Mouse (Mus musculus) cerebellum, adult 2 months (tissue): Measurements from ENCODE around the gene Fam160b1.

ENCODE experiments used
- CTCF ChIP-seq: fragments of 200-500 bp; IDR thresholded peaks from 2 replicates; pipeline ENCODE4 v1.5.1; 2011; ENCODE audit warnings: low read depth, mild to moderate bottlenecking, control low read depth, low read length, moderate library complexity, borderline replicate concordance; ENCODE audit not compliant: insufficient read depth
- POLR2A ChIP-seq: fragments of 200-500 bp; IDR thresholded peaks from 2 replicates; pipeline ENCODE4 v1.6.1; 2011; ENCODE audit warnings: low read length, control low read depth, borderline replicate concordance; ENCODE audit not compliant: insufficient read depth

DNA sequence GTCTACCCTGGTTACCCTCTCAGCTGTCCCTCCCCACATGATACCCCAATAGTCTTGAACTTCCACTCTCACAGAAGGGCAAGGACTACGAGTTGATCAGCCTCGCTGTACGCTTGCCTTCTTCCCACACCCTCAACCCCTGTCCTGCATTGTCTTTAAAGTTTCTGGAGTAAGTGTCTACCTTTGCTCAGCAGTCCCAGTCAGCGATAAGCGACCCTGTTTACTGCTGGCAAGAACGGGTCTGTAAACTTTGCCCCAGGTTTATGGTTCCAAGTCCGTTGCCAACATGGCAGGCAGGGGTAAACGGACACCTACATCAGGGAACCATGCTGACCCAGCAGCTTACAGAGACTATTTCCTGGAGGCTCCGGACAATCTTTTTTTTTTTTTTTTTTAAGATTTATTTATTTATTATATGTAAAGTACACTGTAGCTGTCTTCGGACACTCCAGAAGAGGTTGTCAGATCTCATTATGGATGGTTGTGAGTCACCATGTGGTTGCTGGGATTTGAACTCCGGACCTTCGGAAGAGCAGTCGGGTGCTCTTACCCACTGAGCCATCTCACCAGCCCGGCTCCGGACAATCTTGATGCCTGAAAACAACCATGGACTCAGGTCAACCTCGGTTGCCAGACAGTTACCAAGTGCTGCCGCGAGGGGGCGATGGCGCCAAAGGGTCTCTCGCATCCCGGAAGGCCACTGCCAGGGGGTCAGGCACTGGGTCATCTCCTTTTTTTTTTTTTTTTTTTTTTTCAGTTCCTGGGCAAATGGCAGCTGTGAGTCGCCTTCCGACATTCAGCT is 43.4 kb downstream of the Fam160b1 start:
- TF ChIP-seq POLR2A: no peak
- TF ChIP-seq CTCF: peak; percentile 83
